ENCODE assay signal across 28 mouse cellular contexts in the genomic region with DNA sequence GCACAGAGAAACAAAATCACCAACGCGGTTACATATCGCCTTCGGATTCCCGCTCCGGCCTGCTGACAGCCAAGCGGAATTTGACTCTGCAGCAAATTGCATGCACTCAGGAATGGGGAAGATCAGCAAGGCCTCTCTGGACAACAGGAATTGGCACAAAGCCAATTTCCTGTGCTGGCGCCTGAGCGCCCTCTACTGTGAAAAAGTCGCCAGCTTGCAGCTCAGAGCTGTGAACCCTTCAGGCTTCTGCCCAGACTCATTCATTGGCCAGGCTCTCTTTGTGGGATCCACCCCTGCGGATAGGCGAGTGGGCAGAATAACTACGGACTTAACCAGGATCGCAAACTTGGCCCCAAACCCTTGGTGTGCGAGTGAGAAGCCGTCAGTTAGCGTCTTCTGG. TPM values are rescaled to one million over a fixed set of nuclear protein-coding genes. Genes with fewer than 3 reads are reported as not detected.
DNase-seq lines count a peak whose midpoint lies in the region; ATAC-seq and TF ChIP-seq lines count a peak whose summit lies in the region.
"Not testable (repeated sequence)": the region's sequence is repeated elsewhere in the genome, so short reads cannot be mapped to it uniquely, and the experiment has no call there.
"Had no signal": no experiment of that assay in that cellular context is flagged by ENCODE, and none has a peak within 500 bp of the region (broad histone marks: within the 10 kb centered on the region; RNA-seq: fewer than 3 reads in every experiment).

No protein-coding gene starts in this region.

- not testable (repeated sequence) for H3K4me2 ChIP-seq in forebrain, embryonic 13.5 days; hindbrain, postnatal 0 days (ENCODE audit: low read depth, low read length); lung, postnatal 0 days (replicated peaks; ENCODE audit: low read depth, low read length); midbrain, embryonic 13.5 days (replicated peaks); neural tube, embryonic 14.5 days (ENCODE audit: low read depth, low read length)

- H3K4me1 ChIP-seq in forebrain, embryonic 13.5 days; hindbrain, postnatal 0 days (ENCODE audit: insufficient read depth, low read length); lung, postnatal 0 days (ENCODE audit: insufficient read depth, low read depth, low read length); midbrain, embryonic 13.5 days (replicated peaks); neural tube, embryonic 14.5 days (ENCODE audit: control insufficient read depth, insufficient read depth, low read length): not testable (repeated sequence)

- not testable (repeated sequence) for H3K9me3 ChIP-seq in forebrain, embryonic 13.5 days (replicated peaks); hindbrain, postnatal 0 days (ENCODE audit: low read length); lung, postnatal 0 days (ENCODE audit: low read length); midbrain, embryonic 13.5 days; neural tube, embryonic 14.5 days (ENCODE audit: control insufficient read depth, low read length)

- not testable (repeated sequence) for H3K9ac ChIP-seq in forebrain, embryonic 13.5 days; hindbrain, postnatal 0 days (replicated peaks; ENCODE audit: low read length); lung, postnatal 0 days (replicated peaks; ENCODE audit: low read depth); midbrain, embryonic 13.5 days (replicated peaks); neural tube, embryonic 14.5 days (replicated peaks; ENCODE audit: low read depth, low read length)

- not testable (repeated sequence) for H3K27me3 ChIP-seq in forebrain, embryonic 13.5 days; hindbrain, postnatal 0 days (ENCODE audit: insufficient read depth, low read length); lung, postnatal 0 days (replicated peaks; ENCODE audit: insufficient read depth, low read length); midbrain, embryonic 13.5 days; neural tube, embryonic 14.5 days (ENCODE audit: control insufficient read depth, insufficient read depth, low read length)

- H3K36me3 ChIP-seq in forebrain, embryonic 13.5 days (ENCODE audit: poor library complexity, severe bottlenecking); hindbrain, postnatal 0 days (ENCODE audit: insufficient read depth, low read length); lung, postnatal 0 days (ENCODE audit: insufficient read depth, low read length); midbrain, embryonic 13.5 days; neural tube, embryonic 14.5 days (ENCODE audit: control insufficient read depth, insufficient read depth, low read length): not testable (repeated sequence)

- not testable (repeated sequence) for TF ChIP-seq EP300 in lung, postnatal 0 days (IDR thresholded peaks at IDR 0.05)

- 93% methylated on average over 17 of the region's 17 CpGs for WGBS in forebrain, embryonic 13.5 days
- 94% methylated on average over 17 of the region's 17 CpGs for WGBS in hindbrain, postnatal 0 days
- 96% methylated on average over 16 of the region's 17 CpGs for WGBS in lung, postnatal 0 days
- WGBS in midbrain, embryonic 13.5 days: 96% methylated on average over 17 of the region's 17 CpGs
- WGBS in neural tube, embryonic 14.5 days: 97% methylated on average over 15 of the region's 17 CpGs

- DNase-seq in R1 (ENCODE audit: low read depth, low spot score): peak; percentile 11
- not testable (repeated sequence) for DNase-seq in hindbrain, postnatal 0 days (ENCODE audit: low spot score); lung, postnatal 0 days (ENCODE audit: low spot score)

- TF ChIP-seq CTCF in hindbrain, postnatal 0 days (IDR thresholded peaks at IDR 0.05; ENCODE audit: low read depth); lung, postnatal 0 days (IDR thresholded peaks at IDR 0.05): not testable (repeated sequence)

- not testable (repeated sequence) for H3K4me3 ChIP-seq in forebrain, embryonic 13.5 days; hindbrain, postnatal 0 days (ENCODE audit: low read length); lung, postnatal 0 days (ENCODE audit: low read depth, low read length); midbrain, embryonic 13.5 days (replicated peaks); neural tube, embryonic 14.5 days (ENCODE audit: low read depth, low read length)

- peak; percentile 55; the same call in 1 of the 2 replicates for ATAC-seq in forebrain, embryonic 13.5 days
- peak; percentile 89 for ATAC-seq in granulocyte monocyte progenitor cell, adult 5-6 weeks (replicated peaks; ENCODE audit: poor library complexity, severe bottlenecking)
- 0 out of 2 replicates have a peak, but pooled peaks have one; percentile 24 for ATAC-seq in hindbrain, postnatal 0 days
- peak; percentile 26; the same call in 1 of the 2 replicates for ATAC-seq in lung, postnatal 0 days
- peak; percentile 62; the same call in 1 of the 2 replicates for ATAC-seq in midbrain, embryonic 13.5 days
- ATAC-seq in neural tube, embryonic 14.5 days (ENCODE audit: low read depth): peak; percentile 74; the same call in 1 of the 2 replicates

- not testable (repeated sequence) for H3K27ac ChIP-seq in forebrain, embryonic 13.5 days; hindbrain, postnatal 0 days; lung, postnatal 0 days (ENCODE audit: low read length); midbrain, embryonic 13.5 days; neural tube, embryonic 14.5 days (ENCODE audit: low read depth, low read length)

RNA-seq across cellular contexts. Expression of a gene that starts 7.1 kb away (rescaled TPM):
- polyA plus RNA-seq in forebrain, embryonic 13.5 days (2015; fragmentation: Nextera tagmentation; extraction: Ambion mirVana): not detected in 2 replicates
- not detected in 2 replicates for total RNA-seq in granulocyte monocyte progenitor cell, adult 5-6 weeks (2014; fragmentation: Nextera tagmentation)
- total RNA-seq in granulocyte monocyte progenitor cell, adult 5-6 weeks (2017): not detected in 2 replicates
- total RNA-seq in hindbrain, postnatal 0 days (2014; rRNA removed): not detected in 2 replicates
- polyA plus RNA-seq in hindbrain, postnatal 0 days (2015; fragmentation: Nextera tagmentation; extraction: Ambion mirVana): not detected in 2 replicates
- polyA plus RNA-seq in lung, postnatal 0 days (2015; fragmentation: Nextera tagmentation; extraction: Ambion mirVana): not detected in 2 replicates
- not detected in 2 replicates for polyA plus RNA-seq in midbrain, embryonic 13.5 days (2015; fragmentation: Nextera tagmentation; extraction: Ambion mirVana)
- not detected in 2 replicates for polyA plus RNA-seq in neural tube, embryonic 14.5 days (2014; fragmentation: Nextera tagmentation; extraction: Ambion mirVana)
- total RNA-seq: adrenal gland, adult 18-20 months; adrenal gland, postnatal 36 days; gastrocnemius, postnatal 14 days; heart, adult 2 months; heart, postnatal 25 days; layer of hippocampus, adult 8-10 months; layer of hippocampus, postnatal 36 days; left cerebral cortex, postnatal 10 days; liver, adult 2 months had no signal
- polyA plus RNA-seq: cortical plate, adult 2 months; embryonic facial prominence, embryonic 10.5 days; forebrain, embryonic 10.5 days; heart, adult 2 months; heart, embryonic 14.5 days; hindbrain, embryonic 15.5 days; intestine, postnatal 0 days; kidney, embryonic 14.5 days; limb, embryonic 11.5 days; liver, adult 2 months; liver, postnatal 0 days; neural tube, embryonic 13.5 days; stomach, embryonic 15.5 days; thymus, adult 2 months had no signal

RNA-seq across cellular contexts. Expression of a gene that starts 16.1 kb away (rescaled TPM):
- polyA plus RNA-seq in forebrain, embryonic 13.5 days (2015; fragmentation: Nextera tagmentation; extraction: Ambion mirVana): not detected in 2 replicates
- not detected in 2 replicates for total RNA-seq in granulocyte monocyte progenitor cell, adult 5-6 weeks (2014; fragmentation: Nextera tagmentation)
- total RNA-seq in granulocyte monocyte progenitor cell, adult 5-6 weeks (2017): not detected in 2 replicates
- not detected in 2 replicates for total RNA-seq in hindbrain, postnatal 0 days (2014; rRNA removed)
- polyA plus RNA-seq in hindbrain, postnatal 0 days (2015; fragmentation: Nextera tagmentation; extraction: Ambion mirVana): not detected in 2 replicates
- not detected in 2 replicates for polyA plus RNA-seq in lung, postnatal 0 days (2015; fragmentation: Nextera tagmentation; extraction: Ambion mirVana)
- not detected in 2 replicates for polyA plus RNA-seq in midbrain, embryonic 13.5 days (2015; fragmentation: Nextera tagmentation; extraction: Ambion mirVana)
- not detected in 2 replicates for polyA plus RNA-seq in neural tube, embryonic 14.5 days (2014; fragmentation: Nextera tagmentation; extraction: Ambion mirVana)
- total RNA-seq: adrenal gland, adult 18-20 months; adrenal gland, postnatal 36 days; gastrocnemius, postnatal 14 days; heart, adult 2 months; heart, postnatal 25 days; layer of hippocampus, adult 8-10 months; layer of hippocampus, postnatal 36 days; left cerebral cortex, postnatal 10 days had no signal
- polyA plus RNA-seq: cortical plate, adult 2 months; embryonic facial prominence, embryonic 10.5 days; forebrain, embryonic 10.5 days; heart, adult 2 months; heart, embryonic 14.5 days; hindbrain, embryonic 15.5 days; intestine, postnatal 0 days; kidney, embryonic 14.5 days; limb, embryonic 11.5 days; liver, postnatal 0 days; neural tube, embryonic 13.5 days; stomach, embryonic 15.5 days had no signal

RNA-seq across cellular contexts. Expression of a gene that starts 31.1 kb away (rescaled TPM):
- not detected in 2 replicates for polyA plus RNA-seq in forebrain, embryonic 13.5 days (2015; fragmentation: Nextera tagmentation; extraction: Ambion mirVana)
- total RNA-seq in granulocyte monocyte progenitor cell, adult 5-6 weeks (2014; fragmentation: Nextera tagmentation): not detected in 2 replicates
- total RNA-seq in granulocyte monocyte progenitor cell, adult 5-6 weeks (2017): not detected in 2 replicates
- not detected in 2 replicates for total RNA-seq in hindbrain, postnatal 0 days (2014; rRNA removed)
- polyA plus RNA-seq in hindbrain, postnatal 0 days (2015; fragmentation: Nextera tagmentation; extraction: Ambion mirVana): not detected in 2 replicates
- not detected in 2 replicates for polyA plus RNA-seq in lung, postnatal 0 days (2015; fragmentation: Nextera tagmentation; extraction: Ambion mirVana)
- not detected in 2 replicates for polyA plus RNA-seq in midbrain, embryonic 13.5 days (2015; fragmentation: Nextera tagmentation; extraction: Ambion mirVana)
- polyA plus RNA-seq in neural tube, embryonic 14.5 days (2014; fragmentation: Nextera tagmentation; extraction: Ambion mirVana): not detected in 2 replicates
- total RNA-seq: adrenal gland, adult 18-20 months; adrenal gland, postnatal 36 days; gastrocnemius, postnatal 14 days; heart, adult 2 months; heart, postnatal 25 days; layer of hippocampus, adult 8-10 months; layer of hippocampus, postnatal 36 days; left cerebral cortex, postnatal 10 days; liver, adult 2 months had no signal
- polyA plus RNA-seq: cortical plate, adult 2 months; embryonic facial prominence, embryonic 10.5 days; forebrain, embryonic 10.5 days; heart, adult 2 months; heart, embryonic 14.5 days; hindbrain, embryonic 15.5 days; intestine, postnatal 0 days; kidney, embryonic 14.5 days; limb, embryonic 11.5 days; liver, adult 2 months; liver, postnatal 0 days; neural tube, embryonic 13.5 days; stomach, embryonic 15.5 days had no signal

RNA-seq across cellular contexts. Expression of a gene that starts 59.6 kb away (rescaled TPM):
- not detected in 2 replicates for polyA plus RNA-seq in forebrain, embryonic 13.5 days (2015; fragmentation: Nextera tagmentation; extraction: Ambion mirVana)
- not detected in 2 replicates for total RNA-seq in granulocyte monocyte progenitor cell, adult 5-6 weeks (2014; fragmentation: Nextera tagmentation)
- total RNA-seq in granulocyte monocyte progenitor cell, adult 5-6 weeks (2017): not detected in 2 replicates
- not detected in 2 replicates for total RNA-seq in hindbrain, postnatal 0 days (2014; rRNA removed)
- polyA plus RNA-seq in hindbrain, postnatal 0 days (2015; fragmentation: Nextera tagmentation; extraction: Ambion mirVana): not detected in 2 replicates
- not detected in 2 replicates for polyA plus RNA-seq in lung, postnatal 0 days (2015; fragmentation: Nextera tagmentation; extraction: Ambion mirVana)
- not detected in 2 replicates for polyA plus RNA-seq in midbrain, embryonic 13.5 days (2015; fragmentation: Nextera tagmentation; extraction: Ambion mirVana)
- not detected in 2 replicates for polyA plus RNA-seq in neural tube, embryonic 14.5 days (2014; fragmentation: Nextera tagmentation; extraction: Ambion mirVana)
- total RNA-seq: adrenal gland, adult 18-20 months; adrenal gland, postnatal 36 days; gastrocnemius, postnatal 14 days; heart, adult 2 months; heart, postnatal 25 days; layer of hippocampus, adult 8-10 months; layer of hippocampus, postnatal 36 days; left cerebral cortex, postnatal 10 days; liver, adult 2 months had no signal
- polyA plus RNA-seq: cortical plate, adult 2 months; embryonic facial prominence, embryonic 10.5 days; forebrain, embryonic 10.5 days; heart, adult 2 months; heart, embryonic 14.5 days; hindbrain, embryonic 15.5 days; intestine, postnatal 0 days; kidney, embryonic 14.5 days; limb, embryonic 11.5 days; liver, adult 2 months; liver, postnatal 0 days; neural tube, embryonic 13.5 days; stomach, embryonic 15.5 days; thymus, adult 2 months had no signal

Comparison
In these comparisons a context has a peak if more than half of its experiments do, and no peak if none do; other contexts are left out.
1. ATAC-seq: peak in every context shown above with its lines; median percentile 89 in granulocyte monocyte progenitor cell, adult 5-6 weeks; 74 in neural tube, embryonic 14.5 days; 62 in midbrain, embryonic 13.5 days; 55 in forebrain, embryonic 13.5 days; 26 in lung, postnatal 0 days; 24 in hindbrain, postnatal 0 days.